Mouse (Mus musculus) neural tube, embryonic 12.5 days (tissue): ENCODE data around the gene Slc44a5. TPM values are rescaled to one million over a fixed set of nuclear protein-coding genes. Genes with fewer than 3 reads are reported as not detected.

Experiments used
- ATAC-seq: fragments of 200-750 bp; cut with Nextera tagmentation; 2 replicates; pipeline ENCODE4 v1.8.0; 2017; ENCODE audit warnings: low read depth, mild to moderate bottlenecking, moderate TSS enrichment, moderate library complexity; ENCODE audit not compliant: low FRiP score
- H3K27ac ChIP-seq: fragments of 300-500 bp; sonication (generic); 2 replicates; pipeline ENCODE4 v1.5.1; 2016
- H3K27me3 ChIP-seq: fragments of 300-500 bp; sonication (generic); replicated peaks from 2 replicates; pipeline ENCODE4 v1.6.1; 2016; ENCODE audit warnings: mild to moderate bottlenecking
- H3K36me3 ChIP-seq: fragments of 300-500 bp; sonication (generic); 2 replicates; pipeline ENCODE4 v1.6.1; 2016; ENCODE audit warnings: mild to moderate bottlenecking
- H3K4me1 ChIP-seq: fragments of 300-500 bp; sonication (generic); 2 replicates; pipeline ENCODE4 v1.6.1; 2016
- H3K4me2 ChIP-seq: fragments of 300-500 bp; sonication (generic); replicated peaks from 2 replicates; pipeline ENCODE4 v1.6.1; 2016; ENCODE audit warnings: mild to moderate bottlenecking
- H3K4me3 ChIP-seq: fragments of 300-500 bp; sonication (generic); 2 replicates; pipeline ENCODE4 v1.5.1; 2016
- H3K9ac ChIP-seq: fragments of 300-500 bp; sonication (generic); 2 replicates; pipeline ENCODE4 v1.6.1; 2016; ENCODE audit warnings: mild to moderate bottlenecking
- H3K9me3 ChIP-seq: fragments of 300-500 bp; sonication (generic); 2 replicates; pipeline ENCODE4 v1.6.1; 2016; ENCODE audit warnings: mild to moderate bottlenecking
- WGBS: fragments of 180-500 bp; shearing (Covaris S2); methylation state at CpG from one replicate; pipeline ENCODE4 v1.1.7; 2016; 5-methylcytosine and 5-hydroxymethylcytosine counted together
- polyA plus RNA-seq: library from polyadenylated mRNA; unstranded; fragments of >200 nt; fragmentation: Nextera tagmentation; extraction: Ambion mirVana; gene quantifications from 2 replicates; pipeline ENCODE4 v1.2.1, GENCODE M21; 2016

Slc44a5 gene
- polyA plus RNA-seq, 1 experiment from 2014 or later = 3.8 TPM

GRCm38 (mm10) chr3:154274681-154275080 is 301.4 kb downstream of the Slc44a5 start:
- H3K27ac ChIP-seq = no peak overlapping the region
- H3K9me3 ChIP-seq = no peaks in the 10 kb centered on the region
- WGBS = 76% methylated on average over 3 of the region's 3 CpGs
- no peak overlapping the region for H3K4me2 ChIP-seq
- H3K36me3 ChIP-seq = no peaks in the 10 kb centered on the region
- no peaks in the 10 kb centered on the region for H3K4me1 ChIP-seq
- no peak overlapping the region for H3K9ac ChIP-seq
- no peak for ATAC-seq
- H3K27me3 ChIP-seq = no peaks in the 10 kb centered on the region
- no peak overlapping the region for H3K4me3 ChIP-seq

GRCm38 (mm10) chr3:154284260-154284659 is 311.0 kb downstream of the Slc44a5 start:
- Histone ChIP-seq H3K27me3 (no peaks in the 10 kb centered on the region), H3K9me3 (no peaks in the 10 kb centered on the region), H3K9ac (no peak overlapping the region), H3K4me3 (no peak overlapping the region), H3K4me1 (no peaks in the 10 kb centered on the region), H3K36me3 (no peaks in the 10 kb centered on the region), H3K4me2 (no peak overlapping the region), H3K27ac (no peak overlapping the region)
- no peak for ATAC-seq
- WGBS = 86% methylated on average over 3 of the region's 3 CpGs

- Histone ChIP-seq H3K4me2 (no peak overlapping the region), H3K27ac (no peak overlapping the region), H3K4me1 (no peaks in the 10 kb centered on the region), H3K27me3 (no peaks in the 10 kb centered on the region), H3K36me3 (no peaks in the 10 kb centered on the region), H3K4me3 (no peak overlapping the region), H3K9ac (no peak overlapping the region), H3K9me3 (no peaks in the 10 kb centered on the region)
- WGBS = 68% methylated on average over 4 of the region's 4 CpGs
- no peak for ATAC-seq
Measured at GRCm38 (mm10) chr3:154285351-154285750, 312.1 kb downstream of the Slc44a5 start.

GRCm38 (mm10) chr3:154287217-154287616 is 314.0 kb downstream of the Slc44a5 start:
- Histone ChIP-seq H3K9ac (no peak overlapping the region), H3K36me3 (no peaks in the 10 kb centered on the region), H3K4me2 (no peak overlapping the region), H3K4me1 (no peaks in the 10 kb centered on the region), H3K9me3 (no peaks in the 10 kb centered on the region), H3K4me3 (no peak overlapping the region), H3K27ac (no peak overlapping the region), H3K27me3 (no peaks in the 10 kb centered on the region)
- WGBS = 86% methylated on average over 2 of the region's 2 CpGs
- no peak for ATAC-seq

- Histone ChIP-seq H3K36me3 (no peaks in the 10 kb centered on the region), H3K9ac (no peak overlapping the region), H3K27me3 (no peaks in the 10 kb centered on the region), H3K9me3 (no peaks in the 10 kb centered on the region), H3K4me1 (no peaks in the 10 kb centered on the region), H3K27ac (no peak overlapping the region), H3K4me2 (no peak overlapping the region), H3K4me3 (no peak overlapping the region)
- no peak for ATAC-seq
- WGBS = 80% methylated on average over 4 of the region's 4 CpGs
Measured at GRCm38 (mm10) chr3:154288429-154289069, 315.3 kb downstream of the Slc44a5 start.

GRCm38 (mm10) chr3:154290351-154290750 is 317.1 kb downstream of the Slc44a5 start:
- no peaks in the 10 kb centered on the region for H3K4me1 ChIP-seq
- H3K9me3 ChIP-seq = no peaks in the 10 kb centered on the region
- no peak overlapping the region for H3K4me3 ChIP-seq
- H3K4me2 ChIP-seq = no peak overlapping the region
- 85% methylated on average over 2 of the region's 2 CpGs for WGBS
- H3K36me3 ChIP-seq = no peaks in the 10 kb centered on the region
- H3K9ac ChIP-seq = no peak overlapping the region
- ATAC-seq = no peak
- H3K27ac ChIP-seq = no peak overlapping the region
- no peaks in the 10 kb centered on the region for H3K27me3 ChIP-seq

GRCm38 (mm10) chr3:154292126-154292525 is 318.9 kb downstream of the Slc44a5 start:
- H3K4me2 ChIP-seq = no peak overlapping the region
- no peaks in the 10 kb centered on the region for H3K4me1 ChIP-seq
- no peak overlapping the region for H3K9ac ChIP-seq
- no peak for ATAC-seq
- no peaks in the 10 kb centered on the region for H3K9me3 ChIP-seq
- no peaks in the 10 kb centered on the region for H3K27me3 ChIP-seq
- H3K27ac ChIP-seq = no peak overlapping the region
- no peaks in the 10 kb centered on the region for H3K36me3 ChIP-seq
- WGBS = 81% methylated on average over 5 of the region's 5 CpGs
- H3K4me3 ChIP-seq = no peak overlapping the region

- Histone ChIP-seq H3K9ac (no peak overlapping the region), H3K9me3 (no peaks in the 10 kb centered on the region), H3K27me3 (no peaks in the 10 kb centered on the region), H3K27ac (no peak overlapping the region), H3K4me1 (no peaks in the 10 kb centered on the region), H3K4me3 (no peak overlapping the region), H3K36me3 (no peaks in the 10 kb centered on the region), H3K4me2 (no peak overlapping the region)
- WGBS = 89% methylated on average over 9 of the region's 9 CpGs
- no peak for ATAC-seq
Measured at GRCm38 (mm10) chr3:154293839-154294490, 320.7 kb downstream of the Slc44a5 start.

- Histone ChIP-seq H3K4me2 (no peak overlapping the region), H3K36me3 (no peaks in the 10 kb centered on the region), H3K27ac (no peak overlapping the region), H3K27me3 (no peaks in the 10 kb centered on the region), H3K9ac (no peak overlapping the region), H3K9me3 (no peaks in the 10 kb centered on the region), H3K4me3 (no peak overlapping the region), H3K4me1 (no peaks in the 10 kb centered on the region)
- ATAC-seq = no peak
- WGBS = 92% methylated on average over 17 of the region's 17 CpGs
Measured at GRCm38 (mm10) chr3:154294924-154295834, 321.9 kb downstream of the Slc44a5 start.

GRCm38 (mm10) chr3:154297499-154297898 is 324.3 kb downstream of the Slc44a5 start:
- H3K27ac ChIP-seq = no peak overlapping the region
- H3K4me3 ChIP-seq = no peak overlapping the region
- WGBS = 73% methylated on average over 6 of the region's 6 CpGs
- no peaks in the 10 kb centered on the region for H3K4me1 ChIP-seq
- ATAC-seq = no peak
- no peak overlapping the region for H3K9ac ChIP-seq
- H3K4me2 ChIP-seq = no peak overlapping the region
- no peaks in the 10 kb centered on the region for H3K9me3 ChIP-seq
- no peaks in the 10 kb centered on the region for H3K27me3 ChIP-seq
- no peaks in the 10 kb centered on the region for H3K36me3 ChIP-seq

- Histone ChIP-seq H3K27ac (no peak overlapping the region), H3K4me3 (no peak overlapping the region), H3K27me3 (no peaks in the 10 kb centered on the region), H3K4me1 (no peaks in the 10 kb centered on the region), H3K9me3 (no peaks in the 10 kb centered on the region), H3K4me2 (no peak overlapping the region), H3K36me3 (no peaks in the 10 kb centered on the region), H3K9ac (no peak overlapping the region)
- no peak for ATAC-seq
Measured at GRCm38 (mm10) chr3:154298490-154298889, 325.3 kb downstream of the Slc44a5 start.

GRCm38 (mm10) chr3:154300006-154300405 is 326.8 kb downstream of the Slc44a5 start:
- ATAC-seq = no peak
- WGBS = 91% methylated on average over 9 of the region's 9 CpGs
- H3K4me1 ChIP-seq = no peaks in the 10 kb centered on the region
- no peak overlapping the region for H3K4me3 ChIP-seq
- H3K36me3 ChIP-seq = no peaks in the 10 kb centered on the region
- H3K27me3 ChIP-seq = no peaks in the 10 kb centered on the region
- no peak overlapping the region for H3K9ac ChIP-seq
- no peak overlapping the region for H3K27ac ChIP-seq
- H3K4me2 ChIP-seq = no peak overlapping the region
- no peaks in the 10 kb centered on the region for H3K9me3 ChIP-seq
